Mouse (Mus musculus) cortical plate, adult 2 months (tissue): ENCODE measurements around the gene Farp1.

Source experiments
- CTCF ChIP-seq: fragments of 200-500 bp; IDR thresholded peaks from 2 replicates; pipeline ENCODE4 v1.5.1; 2011; ENCODE audit warnings: mild to moderate bottlenecking, control low read depth, low read length; ENCODE audit not compliant: insufficient read depth; ENCODE audit errors: extremely low read depth
- POLR2A ChIP-seq: fragments of 200-500 bp; IDR thresholded peaks from 2 replicates; pipeline ENCODE4 v1.6.1; 2011; ENCODE audit warnings: mild to moderate bottlenecking, low read length, control low read depth; ENCODE audit not compliant: insufficient read depth; ENCODE audit errors: extremely low read depth

GRCm38 (mm10) chr14:121304523-121304922 lies 269.5 kb downstream of the Farp1 start:
- no peak for TF ChIP-seq CTCF
- TF ChIP-seq POLR2A = no peak
